Mouse (Mus musculus) lung, embryonic 15.5 days (tissue): ENCODE measurements around the gene Arhgap15. TPM values are rescaled to one million over a fixed set of nuclear protein-coding genes. Genes with fewer than 3 reads are reported as not detected.

ENCODE experiments used
- ATAC-seq: fragments of 200-750 bp; cut with Nextera tagmentation; 2 replicates; pipeline ENCODE4 v1.8.0; 2017; ENCODE audit warnings: moderate number of reproducible peaks, borderline replicate concordance; ENCODE audit not compliant: low FRiP score, low TSS enrichment; ENCODE audit errors: extremely low read depth
- H3K27ac ChIP-seq: fragments of 300-500 bp; sonication (generic); 2 replicates; pipeline ENCODE4 v1.5.1; 2015; ENCODE audit warnings: moderate library complexity, mild to moderate bottlenecking, inconsistent platforms
- H3K27me3 ChIP-seq: fragments of 300-500 bp; sonication (generic); 2 replicates; pipeline ENCODE4 v1.6.1; 2015; ENCODE audit warnings: inconsistent platforms
- H3K36me3 ChIP-seq: fragments of 300-500 bp; sonication (generic); 2 replicates; pipeline ENCODE4 v1.6.1; 2015; ENCODE audit warnings: inconsistent platforms
- H3K4me1 ChIP-seq: fragments of 300-500 bp; sonication (generic); 2 replicates; pipeline ENCODE4 v1.6.1; 2015; ENCODE audit warnings: inconsistent platforms
- H3K4me2 ChIP-seq: fragments of 300-500 bp; sonication (generic); 2 replicates; pipeline ENCODE4 v1.6.1; 2015; ENCODE audit warnings: inconsistent platforms, mild to moderate bottlenecking, moderate library complexity
- H3K4me3 ChIP-seq: fragments of 300-500 bp; sonication (generic); 2 replicates; pipeline ENCODE4 v1.5.1; 2015; ENCODE audit warnings: mild to moderate bottlenecking, inconsistent platforms
- H3K9ac ChIP-seq: fragments of 300-500 bp; sonication (generic); 2 replicates; pipeline ENCODE4 v1.6.1; 2015; ENCODE audit warnings: inconsistent platforms
- H3K9me3 ChIP-seq: fragments of 300-500 bp; sonication (generic); 2 replicates; pipeline ENCODE4 v1.6.1; 2016; ENCODE audit warnings: inconsistent platforms
- WGBS: fragments of 180-500 bp; shearing (Covaris S2); methylation state at CpG from one replicate; pipeline ENCODE4 v1.1.7; 2015; 5-methylcytosine and 5-hydroxymethylcytosine counted together
- polyA plus RNA-seq: library from polyadenylated mRNA; unstranded; fragments of >200 nt; fragmentation: Nextera tagmentation; extraction: Ambion mirVana; gene quantifications from 2 replicates; pipeline ENCODE4 v1.2.1, GENCODE M21; 2015

The Arhgap15 gene
- polyA plus RNA-seq, 1 experiment from 2014 or later, result 2.4 TPM

- Histone ChIP-seq H3K9ac (no peak overlapping the region), H3K27ac (no peak overlapping the region), H3K4me1 (no peaks in the 10 kb centered on the region), H3K9me3 (no peaks in the 10 kb centered on the region), H3K36me3 (no peaks in the 10 kb centered on the region), H3K4me3 (no peak overlapping the region), H3K4me2 (no peak overlapping the region), H3K27me3 (no peaks in the 10 kb centered on the region)
- 84% methylated on average over 9 of the region's 9 CpGs for WGBS
- no peak for ATAC-seq
Observed at GRCm38 (mm10) chr2:44060306-44060705, 311.7 kb downstream of the Arhgap15 start.

DNA sequence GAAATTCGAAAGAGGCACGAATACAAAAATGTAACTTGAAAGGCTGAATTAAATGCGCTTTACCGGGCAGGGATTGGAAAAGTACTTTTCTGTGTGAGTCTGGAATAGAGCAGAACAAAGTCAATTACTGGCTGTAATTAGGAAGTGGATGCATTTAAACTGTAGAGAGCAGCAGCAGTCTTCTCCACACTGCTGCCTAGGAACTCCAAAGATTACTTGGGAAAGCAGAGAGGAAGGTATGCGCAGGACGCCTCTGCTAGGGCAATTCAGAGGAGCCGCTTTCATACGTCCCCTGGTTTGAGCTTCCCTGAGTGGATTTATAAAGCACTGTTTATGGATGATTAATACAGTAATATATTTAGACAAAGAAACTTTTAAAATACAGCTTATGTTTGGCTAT, 312.1 kb downstream of the Arhgap15 start:
- H3K36me3 ChIP-seq, result no peaks in the 10 kb centered on the region
- 70% methylated on average over 8 of the region's 8 CpGs for WGBS
- no peaks in the 10 kb centered on the region for H3K9me3 ChIP-seq
- no peak for ATAC-seq
- no peak overlapping the region for H3K4me3 ChIP-seq
- H3K4me1 ChIP-seq, result no peaks in the 10 kb centered on the region
- no peaks in the 10 kb centered on the region for H3K27me3 ChIP-seq
- no peak overlapping the region for H3K4me2 ChIP-seq
- H3K27ac ChIP-seq, result no peak overlapping the region
- no peak overlapping the region for H3K9ac ChIP-seq

GRCm38 (mm10) chr2:44065067-44065466, 316.4 kb downstream of the Arhgap15 start:
- H3K4me3 ChIP-seq, result no peak overlapping the region
- no peaks in the 10 kb centered on the region for H3K36me3 ChIP-seq
- no peaks in the 10 kb centered on the region for H3K27me3 ChIP-seq
- no peak for ATAC-seq
- WGBS, result 83% methylated on average over 5 of the region's 5 CpGs
- H3K27ac ChIP-seq, result no peak overlapping the region
- no peaks in the 10 kb centered on the region for H3K9me3 ChIP-seq
- no peaks in the 10 kb centered on the region for H3K4me1 ChIP-seq
- H3K4me2 ChIP-seq, result no peak overlapping the region
- H3K9ac ChIP-seq, result no peak overlapping the region

DNA sequence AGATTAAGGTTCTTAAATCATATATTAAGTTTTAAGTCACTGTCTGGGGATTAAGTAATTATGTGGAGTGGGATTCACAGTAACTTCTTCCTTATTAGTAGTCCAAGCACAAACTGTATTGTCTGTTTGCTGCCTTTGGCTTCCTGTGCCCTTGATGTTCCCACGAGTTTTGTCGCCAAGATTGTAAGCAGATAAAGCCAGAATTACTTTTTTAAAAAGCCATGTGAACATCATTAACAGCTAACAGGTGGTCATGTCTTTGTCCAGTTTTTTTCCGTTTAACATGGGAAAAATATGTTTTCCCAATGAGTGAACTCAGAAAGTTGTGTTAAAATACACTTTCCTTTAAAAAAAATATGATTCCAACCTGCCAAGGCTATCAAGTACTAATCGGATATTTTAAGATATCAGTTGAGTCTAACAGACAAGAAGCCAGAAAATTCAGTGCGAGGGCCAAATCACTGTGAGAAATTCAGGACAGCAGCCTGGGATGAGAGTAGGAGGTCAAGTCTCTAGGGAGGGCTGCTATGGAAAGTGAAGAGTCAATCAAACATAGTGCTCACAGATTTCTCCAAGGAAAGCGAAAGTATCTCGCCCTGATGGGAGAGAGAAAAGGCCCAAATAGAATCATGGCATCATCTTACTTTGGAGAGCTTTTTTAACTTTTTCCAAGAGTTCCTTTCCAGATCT, 319.7 kb downstream of the Arhgap15 start:
- Histone ChIP-seq H3K4me3 (no peak overlapping the region), H3K4me2 (no peak overlapping the region), H3K27ac (no peak overlapping the region), H3K4me1 (no peaks in the 10 kb centered on the region), H3K9ac (no peak overlapping the region), H3K9me3 (no peaks in the 10 kb centered on the region), H3K27me3 (no peaks in the 10 kb centered on the region), H3K36me3 (no peaks in the 10 kb centered on the region)
- WGBS, result 79% methylated on average over 7 of the region's 7 CpGs
- ATAC-seq, result no peak

- no peaks in the 10 kb centered on the region for H3K4me1 ChIP-seq
- H3K27me3 ChIP-seq, result no peaks in the 10 kb centered on the region
- no peak overlapping the region for H3K27ac ChIP-seq
- 73% methylated on average over 2 of the region's 2 CpGs for WGBS
- no peak for ATAC-seq
- H3K4me3 ChIP-seq, result no peak overlapping the region
- H3K36me3 ChIP-seq, result no peaks in the 10 kb centered on the region
- no peaks in the 10 kb centered on the region for H3K9me3 ChIP-seq
- no peak overlapping the region for H3K4me2 ChIP-seq
- H3K9ac ChIP-seq, result no peak overlapping the region
Observed at GRCm38 (mm10) chr2:44068906-44069305, 320.3 kb downstream of the Arhgap15 start.

GRCm38 (mm10) chr2:44076570-44076969, 327.9 kb downstream of the Arhgap15 start:
- no peaks in the 10 kb centered on the region for H3K4me1 ChIP-seq
- ATAC-seq, result no peak
- H3K27me3 ChIP-seq, result no peaks in the 10 kb centered on the region
- H3K9me3 ChIP-seq, result no peaks in the 10 kb centered on the region
- H3K9ac ChIP-seq, result no peak overlapping the region
- H3K27ac ChIP-seq, result no peak overlapping the region
- no peak overlapping the region for H3K4me2 ChIP-seq
- H3K36me3 ChIP-seq, result no peaks in the 10 kb centered on the region
- H3K4me3 ChIP-seq, result no peak overlapping the region

DNA sequence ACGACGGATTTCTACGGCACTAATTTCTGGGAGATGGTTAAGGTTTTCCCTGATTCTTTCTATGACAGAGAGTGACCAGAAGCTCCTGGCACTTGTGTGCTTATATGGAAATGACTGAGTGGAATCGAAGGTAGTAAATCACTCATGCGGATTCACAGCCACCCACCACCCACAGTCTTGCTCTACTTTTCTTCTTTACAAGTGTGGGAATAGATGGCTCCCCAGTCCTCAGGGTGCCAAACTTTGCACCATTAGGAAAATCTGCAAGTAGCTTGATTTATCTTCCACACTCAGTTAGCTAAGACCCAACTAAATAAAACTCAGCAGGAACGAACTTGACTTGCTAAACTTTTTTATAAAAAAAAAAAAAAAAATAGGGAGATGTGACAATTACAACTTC, 331.9 kb downstream of the Arhgap15 start:
- H3K27ac ChIP-seq, result no peak overlapping the region
- ATAC-seq, result no peak
- no peaks in the 10 kb centered on the region for H3K36me3 ChIP-seq
- H3K27me3 ChIP-seq, result no peaks in the 10 kb centered on the region
- H3K4me1 ChIP-seq, result no peaks in the 10 kb centered on the region
- no peak overlapping the region for H3K4me2 ChIP-seq
- no peak overlapping the region for H3K9ac ChIP-seq
- H3K4me3 ChIP-seq, result no peak overlapping the region
- 83% methylated on average over 6 of the region's 6 CpGs for WGBS
- no peaks in the 10 kb centered on the region for H3K9me3 ChIP-seq

DNA sequence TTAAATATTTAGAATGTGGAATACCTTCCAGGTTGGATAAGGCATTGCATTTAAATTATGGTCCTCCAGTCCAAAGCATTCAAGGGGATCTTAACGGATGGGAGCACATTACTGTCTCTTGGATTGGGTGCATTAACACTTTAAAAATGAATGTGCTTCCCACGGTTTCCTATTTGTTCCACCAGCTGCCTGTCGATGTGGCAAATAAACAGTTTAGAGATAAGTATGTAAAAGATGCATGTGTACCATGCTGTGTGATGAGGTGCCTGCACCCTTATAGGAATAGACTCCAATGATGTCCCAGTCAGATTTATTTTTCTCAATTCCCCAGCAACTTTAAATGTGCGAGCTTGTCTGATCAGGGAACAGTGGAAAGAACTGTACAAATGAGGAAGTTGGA, 332.6 kb downstream of the Arhgap15 start:
- Histone ChIP-seq H3K4me1 (no peaks in the 10 kb centered on the region), H3K9ac (no peak overlapping the region), H3K27ac (no peak overlapping the region), H3K4me3 (no peak overlapping the region), H3K36me3 (no peaks in the 10 kb centered on the region), H3K4me2 (no peak overlapping the region), H3K9me3 (no peaks in the 10 kb centered on the region), H3K27me3 (no peaks in the 10 kb centered on the region)
- no peak for ATAC-seq
- WGBS, result 70% methylated on average over 4 of the region's 4 CpGs

- WGBS, result 28% methylated on average over 2 of the region's 2 CpGs
- Histone ChIP-seq H3K36me3 (no peaks in the 10 kb centered on the region), H3K4me3 (no peak overlapping the region), H3K27me3 (no peaks in the 10 kb centered on the region), H3K9me3 (no peaks in the 10 kb centered on the region), H3K9ac (no peak overlapping the region), H3K4me1 (no peaks in the 10 kb centered on the region), H3K27ac (no peak overlapping the region), H3K4me2 (no peak overlapping the region)
- ATAC-seq, result no peak
Observed at GRCm38 (mm10) chr2:44084471-44084870, 335.8 kb downstream of the Arhgap15 start.

GRCm38 (mm10) chr2:44086403-44087056, 337.9 kb downstream of the Arhgap15 start:
- Histone ChIP-seq H3K9me3 (no peaks in the 10 kb centered on the region), H3K36me3 (no peaks in the 10 kb centered on the region), H3K27ac (no peak overlapping the region), H3K4me2 (no peak overlapping the region), H3K4me1 (no peaks in the 10 kb centered on the region), H3K4me3 (no peak overlapping the region), H3K27me3 (no peaks in the 10 kb centered on the region), H3K9ac (no peak overlapping the region)
- no peak for ATAC-seq
- WGBS, result 63% methylated on average over 5 of the region's 5 CpGs

GRCm38 (mm10) chr2:44098552-44098951, 349.9 kb downstream of the Arhgap15 start:
- no peak for ATAC-seq
- Histone ChIP-seq H3K9ac (no peak overlapping the region), H3K27ac (no peak overlapping the region), H3K4me2 (no peak overlapping the region), H3K4me1 (peaks cover 4% of the 10 kb centered on the region; the same call in 1 of the 2 replicates), H3K36me3 (no peaks in the 10 kb centered on the region), H3K27me3 (no peaks in the 10 kb centered on the region), H3K9me3 (peaks cover 7% of the 10 kb centered on the region; the same call in 1 of the 2 replicates), H3K4me3 (no peak overlapping the region)
- 59% methylated on average over 4 of the region's 4 CpGs for WGBS

- Histone ChIP-seq H3K4me2 (no peak overlapping the region), H3K9me3 (peaks cover 4% of the 10 kb centered on the region; the same call in 1 of the 2 replicates), H3K27ac (no peak overlapping the region), H3K4me3 (no peak overlapping the region), H3K4me1 (peaks cover 24% of the 10 kb centered on the region), H3K9ac (no peak overlapping the region), H3K36me3 (no peaks in the 10 kb centered on the region), H3K27me3 (no peaks in the 10 kb centered on the region)
- ATAC-seq, result no peak
- 89% methylated on average over 6 of the region's 6 CpGs for WGBS
Observed at GRCm38 (mm10) chr2:44102351-44102750, 353.7 kb downstream of the Arhgap15 start.
